Mouse (Mus musculus) naive thymus-derived CD4-positive, alpha-beta T cell, adult 2 months (primary cell): ENCODE data around the gene Usp37.
"Not testable (repeated sequence)": the region's sequence is repeated elsewhere in the genome, so short reads cannot be mapped to it uniquely, and the experiment has no call there.

Experiments used
- DNase-seq: peaks from one replicate; pipeline ENCODE4 v3.0.0-alpha.2; 2011; ENCODE audit warnings: low read depth

The Usp37 gene

DNA sequence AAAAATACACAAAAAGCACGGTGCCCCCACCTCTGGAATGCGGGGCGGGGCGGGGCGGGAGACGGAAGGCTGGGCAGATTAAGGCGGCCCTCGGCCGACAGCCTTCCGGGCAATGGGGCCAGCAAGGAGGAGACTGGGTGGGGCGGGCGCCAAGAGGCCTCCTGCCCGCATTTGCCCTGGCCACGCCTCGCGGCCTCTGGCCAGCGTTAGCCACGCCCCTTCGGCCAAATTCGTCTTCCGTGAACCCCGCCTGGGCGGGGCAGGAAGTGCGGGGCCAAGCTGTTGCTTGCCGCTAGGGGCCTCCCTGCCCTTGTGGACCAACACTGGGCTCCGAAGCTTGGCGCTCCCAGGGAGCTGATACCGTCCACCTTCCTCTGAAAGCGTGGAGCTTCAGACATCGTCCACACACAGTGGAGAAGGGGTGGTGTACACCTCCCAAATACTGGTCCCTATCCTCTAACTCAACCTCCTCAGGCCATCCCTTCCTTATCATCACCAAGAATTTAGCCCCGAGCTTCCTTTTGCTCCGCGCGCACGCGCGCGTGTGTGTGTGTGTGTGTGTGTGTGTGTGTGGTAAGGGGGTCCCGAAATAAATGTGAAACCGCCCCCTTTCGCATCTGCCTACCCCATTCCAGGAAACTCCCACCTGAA lies 146.7 kb downstream of the Usp37 start:
- DNase-seq, result peak; percentile 86

DNA sequence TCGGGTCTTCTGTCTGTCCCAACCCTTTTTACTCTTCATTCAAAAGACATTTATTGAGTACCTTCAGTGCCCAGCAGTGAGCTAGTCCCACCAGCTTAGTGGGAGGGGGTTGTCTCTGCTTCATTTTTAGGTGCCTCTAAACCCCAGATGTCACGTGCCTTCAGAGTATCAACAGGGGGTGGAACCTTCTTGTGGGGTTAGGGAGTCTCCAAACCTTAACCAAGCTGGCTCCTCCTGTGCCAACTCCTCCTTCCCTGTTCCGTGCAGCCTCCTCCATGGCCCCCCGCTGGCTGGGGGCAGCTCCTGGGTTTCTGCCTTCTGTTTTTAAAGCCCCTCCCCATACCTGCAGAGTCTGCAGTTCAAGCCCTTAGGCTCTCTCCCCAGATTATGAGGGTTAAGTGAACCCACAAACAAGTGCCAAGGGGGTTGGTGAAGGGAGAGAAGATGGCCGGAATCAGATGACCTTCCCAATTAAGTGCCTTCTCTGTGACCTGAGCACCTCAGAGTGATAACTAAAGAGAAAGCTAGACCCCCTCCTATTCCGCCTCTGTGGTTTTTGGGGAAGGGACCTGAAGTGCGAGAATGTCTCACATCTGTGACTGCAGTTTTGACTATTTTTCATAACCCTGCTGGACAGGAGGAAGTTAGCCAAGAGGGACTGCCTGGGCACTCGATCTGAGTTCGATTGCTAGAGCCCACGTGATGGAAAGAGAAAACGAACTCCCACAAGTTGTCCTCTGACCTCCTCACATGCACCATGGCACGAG lies 147.4 kb downstream of the Usp37 start:
- not testable (repeated sequence) for DNase-seq

DNA sequence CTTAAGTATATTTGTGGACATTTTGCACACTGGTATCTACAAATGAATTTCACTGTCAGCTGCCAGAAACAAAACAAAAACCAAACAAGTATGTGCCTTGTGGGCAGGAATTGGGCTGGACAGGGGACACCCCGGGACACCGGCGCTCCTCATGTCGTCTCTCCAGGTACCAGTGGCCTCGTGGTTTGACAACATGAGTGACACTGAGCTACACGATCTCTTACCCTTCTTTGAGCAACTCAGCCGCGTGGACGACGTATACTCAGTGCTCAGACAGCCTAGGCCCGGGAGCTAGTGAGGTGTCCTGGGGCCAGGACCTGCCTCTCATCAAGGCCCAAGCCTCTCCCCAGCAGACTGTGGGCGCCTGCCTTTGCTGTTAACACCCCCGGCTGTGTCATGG lies 148.8 kb downstream of the Usp37 start:
- no peak for DNase-seq

DNA sequence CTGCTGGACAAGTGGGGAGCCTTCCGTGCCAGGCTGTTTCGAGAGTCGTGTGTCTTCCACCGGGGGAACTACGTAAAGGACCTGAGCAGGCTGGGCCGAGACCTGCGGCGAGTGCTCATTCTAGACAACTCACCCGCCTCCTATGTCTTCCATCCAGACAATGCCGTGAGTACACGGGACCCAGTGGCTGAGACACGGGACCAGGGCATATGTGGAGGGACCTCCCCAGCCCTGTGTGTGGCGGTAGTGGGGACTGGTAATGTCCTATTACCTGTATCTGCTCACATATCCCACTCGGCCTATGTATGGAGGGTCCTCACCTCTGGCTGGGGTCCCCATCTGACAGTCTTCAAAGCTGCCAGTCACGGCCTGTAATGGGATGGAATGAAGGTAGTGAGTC lies 149.2 kb downstream of the Usp37 start:
- DNase-seq, result no peak

DNA sequence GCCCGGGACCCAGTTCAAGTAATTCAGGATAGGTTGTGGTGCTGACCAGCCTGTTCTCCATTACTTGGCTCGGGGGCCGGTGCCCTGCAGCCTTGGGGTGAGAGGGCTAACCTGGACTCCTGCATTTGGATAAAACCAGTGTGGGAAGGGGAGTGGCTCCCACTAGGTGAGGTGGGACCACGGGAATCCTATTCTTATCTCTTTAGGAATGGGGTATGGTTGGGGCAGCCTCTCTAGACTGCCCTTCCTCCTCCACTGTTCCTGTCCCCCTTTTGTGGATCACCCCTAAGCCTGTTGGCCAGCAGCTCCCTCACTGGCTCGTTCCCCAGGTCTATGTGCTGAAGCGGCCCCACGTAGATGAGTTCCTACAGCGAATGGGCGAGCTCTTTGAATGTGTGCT lies 149.8 kb downstream of the Usp37 start:
- DNase-seq, result no peak

DNA sequence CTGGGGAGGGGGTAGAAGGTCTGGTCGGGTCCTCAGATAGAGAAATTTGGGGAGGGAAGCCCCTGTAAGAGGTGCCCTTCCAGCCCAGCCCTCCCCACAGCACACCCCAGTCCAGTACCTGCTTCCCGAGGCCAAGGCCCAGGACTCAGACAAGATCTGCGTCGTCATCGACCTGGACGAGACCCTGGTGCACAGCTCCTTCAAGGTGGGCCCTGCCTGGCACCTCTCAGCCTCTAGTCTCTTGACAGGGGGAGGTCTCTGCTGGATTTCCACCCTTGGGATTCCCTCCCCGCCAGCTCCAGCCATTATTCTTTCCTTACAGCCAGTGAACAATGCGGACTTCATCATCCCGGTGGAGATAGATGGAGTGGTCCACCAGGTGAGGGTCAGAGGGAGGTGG lies 150.4 kb downstream of the Usp37 start:
- DNase-seq, result no peak

DNA sequence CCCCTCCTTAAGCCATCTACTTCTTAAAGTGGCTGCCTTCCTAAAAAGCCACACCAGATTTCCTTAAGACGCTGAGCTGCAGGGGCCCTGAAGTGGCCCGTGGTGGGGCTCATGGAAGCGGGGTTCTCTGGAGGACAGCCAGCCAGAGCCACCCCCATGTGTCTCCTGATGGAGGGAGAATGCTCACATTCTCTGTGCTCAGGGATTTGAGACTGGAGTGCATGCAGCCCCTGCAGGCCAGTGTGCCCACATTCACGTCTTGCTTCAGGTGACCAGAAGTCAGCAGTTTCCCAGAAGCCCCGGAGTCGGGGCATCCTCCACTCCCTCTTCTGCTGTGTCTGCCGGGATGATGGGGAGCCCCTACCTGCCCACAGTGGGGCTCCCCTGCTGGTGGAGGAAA lies 151.1 kb downstream of the Usp37 start:
- DNase-seq, result no peak

DNA sequence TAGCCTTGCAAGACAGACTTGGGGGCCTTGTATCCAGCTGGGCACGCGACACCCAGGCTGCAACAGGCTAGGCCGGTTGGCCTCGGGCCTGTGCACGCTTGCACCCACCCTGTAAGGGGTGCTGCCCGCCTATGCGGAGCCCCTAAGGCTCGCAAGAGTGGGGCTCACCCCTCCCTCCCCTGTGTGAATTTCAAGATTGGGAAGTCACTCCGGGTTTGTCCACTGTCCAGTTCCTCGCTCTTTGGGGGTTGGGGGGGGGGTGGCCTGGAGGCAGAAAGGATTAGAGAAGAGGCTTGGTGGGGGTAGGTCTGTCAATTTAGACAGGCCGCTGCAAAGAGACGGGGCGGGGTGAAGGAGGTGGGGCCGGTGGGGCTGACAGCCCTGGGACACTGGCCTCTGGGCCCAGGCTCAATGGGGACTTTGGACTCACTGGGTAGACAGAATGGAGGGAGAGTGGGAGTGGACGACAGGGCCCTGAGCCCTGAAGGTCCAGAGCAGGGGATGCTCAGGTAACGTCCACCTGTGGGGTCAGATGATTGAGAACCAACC lies 151.6 kb downstream of the Usp37 start:
- DNase-seq, result no peak

DNA sequence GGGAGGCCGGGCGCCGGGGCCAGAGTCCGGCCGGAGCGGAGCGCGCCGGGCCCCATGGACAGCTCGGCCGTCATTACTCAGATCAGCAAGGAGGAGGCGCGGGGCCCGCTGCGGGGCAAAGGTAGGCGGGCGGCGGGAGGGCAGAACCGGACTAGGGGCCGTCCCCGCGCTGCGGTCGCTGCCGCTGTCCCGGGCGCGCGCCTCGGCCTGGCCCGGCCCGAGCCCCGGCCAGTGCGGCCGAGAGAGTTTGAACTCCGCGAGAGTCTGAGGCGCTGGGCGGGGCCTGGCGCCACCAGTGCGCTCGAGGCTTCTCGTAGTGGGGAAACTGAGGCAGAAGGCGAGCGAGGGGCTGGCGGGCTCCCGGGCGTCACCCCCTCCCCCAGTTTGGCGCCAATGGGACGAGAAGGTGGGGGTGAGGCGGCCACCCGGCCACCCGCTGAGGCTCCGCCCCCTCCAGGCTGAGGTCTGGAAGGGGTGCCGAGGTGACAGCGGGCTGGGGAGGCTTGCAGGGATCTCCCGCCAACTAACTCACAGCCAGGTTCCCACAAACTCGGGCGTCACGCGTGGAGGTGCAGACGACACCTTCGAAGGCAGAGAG lies 152.1 kb downstream of the Usp37 start:
- peak; percentile 71 for DNase-seq

DNA sequence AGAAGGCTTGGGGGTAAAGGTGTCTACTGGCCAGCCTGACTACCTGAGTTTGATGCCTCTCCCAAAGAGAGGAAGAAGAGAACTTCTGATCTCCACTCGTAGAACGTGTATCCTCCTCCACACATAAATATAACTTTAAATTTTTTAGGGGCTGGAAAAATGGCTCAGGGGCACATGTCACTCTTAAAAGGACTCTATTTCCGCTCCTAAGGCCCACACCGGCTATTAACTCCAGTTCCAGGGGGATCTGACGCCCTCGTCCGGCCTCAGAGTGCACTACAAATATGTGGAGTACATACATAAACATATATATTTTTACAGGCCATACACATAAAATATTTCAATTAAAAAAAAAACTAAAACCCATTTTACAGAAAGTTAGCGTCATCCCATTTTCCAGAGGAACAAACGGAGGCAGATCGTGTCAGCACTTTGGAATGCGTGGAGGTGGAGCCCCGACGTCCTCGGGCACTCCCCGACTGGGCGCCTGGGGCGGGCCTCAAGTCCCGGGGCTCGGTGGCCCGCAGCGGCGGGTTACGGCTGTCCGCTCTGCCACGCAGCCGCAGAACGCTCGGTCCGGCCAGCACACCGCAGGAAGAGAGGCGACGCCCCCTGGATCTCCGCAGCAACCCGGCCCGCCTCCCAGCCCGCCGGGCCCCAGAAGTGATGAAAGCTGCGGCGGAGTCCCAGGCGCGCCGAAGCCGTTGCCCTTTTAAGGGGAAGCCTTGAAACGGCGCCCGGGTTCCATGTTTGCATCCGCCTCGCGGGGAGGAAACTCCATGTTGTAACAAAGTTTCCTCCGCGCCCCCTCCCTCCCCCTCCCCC lies 152.9 kb downstream of the Usp37 start, which contains the start of gene Ctdsp1:
Gene Ctdsp1 (plus strand): TSS at position 586 of the 825 bp plus-strand sequence.
- peak; percentile 93 for DNase-seq

DNA sequence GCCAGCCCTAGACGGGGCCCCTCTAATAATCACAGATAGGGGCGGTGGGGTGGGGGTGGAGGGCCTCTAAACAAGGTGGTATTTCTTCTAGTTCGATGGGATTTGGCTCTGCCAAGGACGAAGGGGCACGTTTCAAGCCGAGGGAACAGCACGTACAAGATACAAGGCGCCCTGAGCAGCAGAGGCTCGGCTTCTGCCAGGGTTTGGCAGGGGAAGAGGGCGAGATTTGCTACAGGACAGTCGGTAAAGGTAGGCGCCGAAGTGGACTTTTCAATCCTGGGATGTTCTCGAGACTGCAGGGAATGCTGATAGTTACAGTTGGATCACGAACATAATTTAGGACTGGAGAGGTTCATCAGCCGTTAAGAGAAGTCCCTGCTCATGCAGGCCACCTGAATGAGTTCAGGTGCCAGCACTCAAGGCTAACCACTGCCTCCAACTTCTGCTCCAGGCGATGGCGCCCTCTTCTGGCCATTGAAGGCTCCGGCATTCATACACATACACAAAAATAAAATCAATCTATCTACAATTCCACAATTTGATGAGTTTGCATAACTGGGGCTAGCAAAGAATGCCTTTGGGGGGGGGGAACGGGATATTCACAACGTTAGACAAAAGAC lies 153.7 kb downstream of the Usp37 start:
- DNase-seq, result peak; percentile 89

DNA sequence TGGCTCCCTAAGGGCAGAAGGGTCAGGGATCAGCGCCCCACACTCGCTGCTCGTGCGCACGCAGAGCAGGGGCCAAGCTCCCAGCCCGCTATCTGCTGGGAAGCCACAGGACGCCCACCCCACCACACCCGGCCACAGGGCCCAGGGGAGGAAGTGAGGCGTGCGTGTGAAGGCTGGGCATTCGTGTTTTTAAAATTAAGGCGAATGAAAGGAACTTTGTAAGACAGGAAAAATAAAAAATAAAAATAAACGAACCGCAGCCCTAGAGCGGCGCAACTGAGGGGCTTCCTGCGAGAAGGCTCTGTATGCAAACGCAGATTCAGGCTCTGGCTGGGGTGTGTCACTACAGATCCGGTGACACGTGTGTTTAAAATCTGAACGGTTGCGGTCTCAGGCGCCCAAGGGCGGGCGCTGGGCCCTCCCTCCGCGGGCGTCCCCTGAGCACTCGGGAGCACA lies 154.2 kb downstream of the Usp37 start:
- peak; percentile 77 for DNase-seq

DNA sequence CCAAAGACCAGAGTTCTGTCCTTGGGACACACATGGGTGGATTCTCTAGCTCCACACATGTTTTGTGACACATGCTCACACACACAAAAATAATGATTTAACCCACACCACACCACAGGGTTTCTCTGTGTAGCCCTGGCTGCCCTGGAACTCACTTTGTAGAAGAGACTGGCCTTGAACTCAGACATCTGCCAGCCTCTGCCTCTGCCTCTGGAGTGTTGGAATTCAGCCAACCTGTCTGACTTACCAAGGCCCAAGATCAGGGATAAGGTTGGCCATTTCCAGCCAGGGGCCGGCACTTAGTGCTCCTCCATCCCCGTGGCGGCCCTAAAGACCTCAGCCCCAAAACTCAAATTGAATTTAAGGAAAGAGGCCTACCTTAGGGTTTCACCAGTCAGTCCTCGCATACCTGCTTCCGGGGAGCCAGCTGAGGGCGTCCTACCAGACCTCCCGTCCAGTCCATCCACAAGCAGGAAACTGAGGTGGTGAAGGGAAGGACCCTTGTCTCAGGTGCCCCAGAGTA lies 155.6 kb downstream of the Usp37 start:
- no peak for DNase-seq

DNA sequence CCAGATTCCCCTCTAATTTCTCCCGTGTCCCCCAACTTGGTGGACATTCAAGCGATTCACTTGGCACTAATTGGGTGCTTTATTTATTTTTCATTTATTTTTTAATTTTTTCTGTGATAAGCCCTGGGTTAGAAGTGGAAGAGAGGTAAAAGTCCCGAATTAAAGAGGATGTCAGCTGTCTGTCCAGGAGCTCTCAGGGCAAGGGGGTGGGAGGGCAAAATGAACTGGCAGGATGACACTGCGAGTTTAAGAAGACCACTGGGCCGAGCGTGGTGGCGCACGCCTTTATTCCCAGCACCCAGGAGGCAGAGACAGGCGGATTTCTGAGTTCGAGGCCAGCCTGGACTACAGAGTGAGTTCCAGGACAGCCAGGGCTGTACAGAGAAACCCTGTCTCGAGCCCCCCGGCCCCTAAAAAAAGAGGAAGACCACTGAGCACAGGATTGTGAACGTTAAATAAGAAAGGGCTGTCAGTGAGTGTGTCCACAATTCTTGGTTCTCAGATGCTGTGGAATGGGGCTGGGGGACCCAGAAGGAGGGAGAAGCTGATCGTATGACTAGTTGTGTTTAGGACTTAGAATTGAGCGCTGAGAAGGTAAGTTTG lies 156.6 kb downstream of the Usp37 start:
- no peak for DNase-seq

DNA sequence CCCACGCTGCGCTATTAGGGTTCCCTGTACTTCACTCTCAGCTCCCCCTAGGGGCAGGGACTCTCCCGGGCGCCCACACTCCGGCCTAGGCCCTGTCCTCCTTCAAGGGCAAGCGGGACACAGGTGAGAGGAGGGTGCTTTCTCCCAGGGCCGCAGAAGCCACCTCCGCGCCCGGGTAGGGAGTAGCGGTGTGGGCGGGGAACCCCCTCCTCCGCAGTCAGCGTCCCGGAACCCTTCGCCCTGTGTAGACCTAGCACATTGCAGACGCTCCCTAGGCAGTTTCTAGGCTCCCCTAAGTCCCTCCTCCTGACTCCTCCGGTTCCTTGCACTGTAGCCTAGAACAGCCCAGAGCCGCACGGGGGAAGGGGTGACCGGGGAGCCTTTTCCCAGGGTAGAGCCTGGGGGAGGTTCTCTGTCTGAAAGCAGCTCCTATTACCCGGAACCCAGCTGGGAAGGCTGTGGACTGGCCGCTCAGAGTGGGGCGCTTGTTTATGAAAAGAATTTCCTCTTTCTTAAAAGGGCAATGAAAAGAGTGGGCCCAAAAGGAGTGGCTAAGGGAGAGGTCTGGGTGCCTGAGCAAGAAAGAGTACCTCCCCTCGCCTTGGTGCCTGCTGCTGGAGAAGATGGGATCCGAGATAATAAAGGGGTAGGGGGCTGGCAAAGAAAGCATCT lies 157.2 kb downstream of the Usp37 start:
- peak; percentile 95 for DNase-seq

DNA sequence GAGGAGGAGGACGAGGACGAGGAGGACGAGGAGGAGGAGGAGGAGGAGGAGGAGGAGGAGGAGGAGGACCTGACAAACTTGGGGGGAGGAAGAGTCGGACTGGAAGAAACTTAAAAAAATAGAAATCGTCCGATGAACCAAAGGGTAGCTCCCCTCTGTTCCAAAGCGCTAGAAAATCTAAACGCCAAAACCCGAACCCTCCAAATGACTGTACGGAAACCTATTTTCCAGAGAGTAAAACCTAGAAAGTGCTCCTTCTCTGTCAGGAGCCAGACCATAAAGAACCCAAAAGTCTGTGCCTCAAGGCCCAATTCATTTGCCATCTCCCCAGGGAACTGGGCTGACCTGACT lies 157.7 kb downstream of the Usp37 start:
- no peak for DNase-seq

DNA sequence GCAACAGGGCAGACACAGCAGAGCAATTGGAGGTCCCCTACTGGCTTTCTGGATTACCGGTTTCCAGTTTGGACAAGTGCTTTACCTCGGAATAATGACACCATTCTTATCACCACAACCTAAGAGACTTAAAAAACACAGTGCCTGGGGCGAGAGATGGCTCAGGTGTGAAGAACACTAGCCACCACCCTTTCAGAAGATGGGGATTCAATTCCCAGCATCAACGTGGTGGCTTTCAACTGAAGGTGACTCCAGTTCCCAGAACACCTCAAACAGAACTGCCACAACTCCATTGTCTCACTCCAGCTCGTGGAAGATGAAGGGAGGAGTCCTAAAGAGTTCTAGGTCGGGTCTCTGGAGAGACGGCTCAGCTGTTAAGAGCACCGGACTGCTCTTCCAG lies 158.6 kb downstream of the Usp37 start:
- DNase-seq, result no peak
